Mouse (Mus musculus) gastrocnemius, adult 2 months (tissue): ENCODE results near the gene Ptpn18. TPM values are rescaled to one million over a fixed set of nuclear protein-coding genes. Genes with fewer than 3 reads are reported as not detected.
"Not testable (repeated sequence)": the region's sequence is repeated elsewhere in the genome, so short reads cannot be mapped to it uniquely, and the experiment has no call there.

Experiments used
- DNase-seq: peaks from one replicate; pipeline ENCODE4 v3.0.0; 2022
- H3K27ac ChIP-seq: fragments of 200-600 bp; 2 replicates; pipeline ENCODE4 v1.8.1; 2022; ENCODE audit warnings: mild to moderate bottlenecking
- H3K4me3 ChIP-seq: fragments of 200-600 bp; 2 replicates; pipeline ENCODE4 v1.8.1; 2022; ENCODE audit warnings: mild to moderate bottlenecking, moderate library complexity
- CTCF ChIP-seq: fragments of 200-600 bp; IDR thresholded peaks from 2 replicates; pipeline ENCODE4 v1.8.1; 2022; ENCODE audit warnings: antibody characterized with exemption, mild to moderate bottlenecking, moderate library complexity
- intact Hi-C: fragments of 180-260 bp; cut with DNase I; formaldehyde crosslinking; loops from one replicate; pipeline ENCODE4 v1.15.1; 2025
- microRNA-seq: library from miRNA; unstranded; fragments of <30 nt; microRNA quantifications from one replicate; pipeline ENCODE4 v1.2.0, GENCODE M21; 2021
- total RNA-seq, 2 experiments: library from RNA; stranded (reverse); gene quantifications; 2 replicates each; pipeline ENCODE4 v1.2.3; 2021

The Ptpn18 gene
- total RNA-seq, 2 experiments from 2014 or later, result 1.8 to 2.3 TPM

DNA sequence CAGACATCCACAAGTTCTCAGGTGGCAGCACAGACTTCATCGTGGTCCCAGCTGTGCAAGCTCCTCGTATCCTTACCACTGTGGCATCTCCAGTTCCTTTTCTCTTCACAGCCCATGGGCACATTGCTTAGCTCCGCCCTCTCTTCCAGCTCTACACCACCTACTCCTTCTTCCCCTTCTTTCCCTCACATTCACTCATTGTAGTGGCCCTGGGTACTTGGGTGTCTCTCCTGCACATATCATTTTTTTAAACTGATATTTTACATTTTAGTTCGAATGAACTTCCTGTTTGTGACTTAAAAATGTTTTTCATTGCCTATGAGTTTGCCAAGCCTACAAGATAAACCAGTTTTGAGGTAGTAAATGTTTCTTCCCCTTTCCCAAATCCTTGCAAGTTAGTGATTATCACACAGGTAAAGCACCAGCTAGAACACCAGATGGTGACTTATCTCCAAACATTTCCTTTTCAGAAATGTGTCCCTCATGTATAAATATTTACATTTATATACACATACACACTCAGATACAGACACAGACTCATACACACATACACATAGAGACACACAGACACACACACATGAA is 46.5 kb downstream of the Ptpn18 start:
- TF ChIP-seq CTCF, result no peak
- H3K4me3 ChIP-seq, result no peak overlapping the region
- intact Hi-C loops, result no loop called here
- H3K27ac ChIP-seq, result no peak overlapping the region
- no peak for DNase-seq

DNA sequence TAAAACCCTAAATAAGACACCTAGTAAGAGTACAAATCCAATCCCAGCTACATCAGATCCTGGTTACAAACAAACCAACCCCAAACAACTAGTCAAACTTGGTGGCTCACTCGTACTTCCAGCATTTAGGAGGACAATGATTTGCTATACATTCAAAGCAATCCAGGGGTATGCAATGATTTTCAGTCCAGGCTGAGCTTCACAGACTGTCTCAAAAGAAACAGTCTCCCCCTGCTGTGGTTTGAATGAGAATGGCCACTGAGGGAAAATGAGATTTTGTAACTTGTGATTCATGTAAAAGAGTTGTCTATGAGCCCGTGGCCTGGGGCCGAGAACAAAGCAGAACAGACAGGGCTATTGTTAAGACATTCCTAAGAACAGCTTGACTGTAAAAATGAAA is 48.4 kb downstream of the Ptpn18 start:
- Histone ChIP-seq H3K4me3 (no peak overlapping the region), H3K27ac (no peak overlapping the region)
- intact Hi-C loops, result no loop called here
- DNase-seq, result no peak
- TF ChIP-seq CTCF, result no peak

DNA sequence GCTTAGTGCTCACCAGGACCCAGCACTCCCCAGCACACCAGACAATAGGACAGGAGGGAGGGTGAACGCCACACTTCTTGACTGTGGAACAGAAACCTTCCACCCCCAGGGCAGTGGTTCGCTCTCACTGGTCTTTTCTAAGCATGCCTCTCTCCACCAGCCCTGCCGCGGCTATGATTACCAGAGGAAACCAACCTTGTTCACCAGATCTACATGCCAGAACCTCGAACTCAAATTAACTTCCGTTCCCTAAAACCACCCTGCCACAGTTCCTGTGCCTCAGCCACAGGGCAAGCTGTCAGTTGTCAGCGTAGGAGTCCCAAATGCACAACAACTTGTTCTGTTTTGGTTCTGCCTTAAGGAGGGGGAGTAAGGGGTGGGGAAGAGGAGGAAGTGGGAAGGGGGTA is 51.0 kb downstream of the Ptpn18 start:
- DNase-seq, result no peak
- intact Hi-C loops, result no loop called here
- no peak for TF ChIP-seq CTCF
- H3K27ac ChIP-seq, result no peak overlapping the region
- H3K4me3 ChIP-seq, result peak overlapping the region; percentile 38

DNA sequence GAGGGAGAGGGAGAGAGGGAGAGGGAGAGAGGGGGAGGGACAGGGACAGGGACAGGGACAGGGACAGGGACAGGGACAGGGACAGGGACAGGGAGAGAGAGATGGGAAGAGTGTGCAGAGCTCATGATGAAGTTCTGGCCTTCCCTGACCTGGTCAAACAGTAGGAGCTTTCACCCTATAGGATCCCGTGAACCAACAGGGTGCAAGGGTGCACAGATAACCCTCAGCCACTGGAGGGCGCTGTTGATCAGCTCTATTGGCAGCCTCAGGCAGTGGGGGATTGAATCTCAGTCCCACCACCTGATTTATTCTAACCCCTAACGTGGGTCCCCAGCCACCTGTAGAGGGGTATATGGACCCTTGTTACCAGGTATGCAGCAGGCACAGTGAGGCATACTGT is 51.5 kb downstream of the Ptpn18 start:
- intact Hi-C loops, result no loop called here
- Histone ChIP-seq H3K27ac (no peak overlapping the region), H3K4me3 (no peak overlapping the region)
- peak; percentile 35 for DNase-seq
- peak; percentile 57 for TF ChIP-seq CTCF

DNA sequence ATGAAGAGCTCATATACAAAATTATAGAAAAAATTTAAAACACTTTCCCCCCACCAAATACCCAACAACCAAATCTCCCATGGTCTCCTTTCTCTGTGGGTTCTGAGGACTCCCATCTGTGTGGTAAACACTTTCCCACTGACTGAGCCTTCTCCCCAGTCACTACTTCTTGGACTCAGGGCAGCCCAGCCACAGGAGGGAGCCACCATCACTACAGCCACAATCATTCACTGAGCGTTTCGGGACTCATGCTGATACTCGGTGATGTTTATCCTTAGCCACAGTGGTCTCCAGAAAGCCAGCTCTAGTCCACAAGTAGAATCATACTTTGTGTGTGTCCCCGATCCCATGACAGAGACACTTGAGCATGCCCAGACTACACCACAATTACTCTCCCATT is 53.5 kb downstream of the Ptpn18 start:
- DNase-seq, result no peak
- Histone ChIP-seq H3K4me3 (no peak overlapping the region), H3K27ac (no peak overlapping the region)
- no peak for TF ChIP-seq CTCF
- intact Hi-C loops, result no loop called here

DNA sequence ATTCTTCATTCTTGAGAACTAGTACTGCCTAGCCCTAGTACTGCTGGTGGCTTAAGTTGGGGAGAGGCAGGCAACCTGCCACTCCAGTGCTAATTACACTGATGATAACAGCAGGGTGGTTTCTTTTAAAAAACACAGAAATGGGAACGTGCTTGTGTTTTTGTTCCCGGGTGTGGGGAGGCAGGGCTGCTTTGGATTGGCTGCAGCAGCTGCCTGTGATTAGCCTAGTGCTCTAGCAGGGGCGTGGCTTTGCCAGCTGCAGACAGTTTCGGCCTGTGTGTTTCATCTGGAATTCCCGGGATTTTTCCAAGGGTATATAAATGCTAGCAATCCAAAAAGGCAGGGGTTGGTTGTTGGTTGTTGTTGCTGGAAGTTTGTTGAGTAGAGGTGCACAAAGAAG is 57.0 kb downstream of the Ptpn18 start:
- no peak overlapping the region for H3K4me3 ChIP-seq
- intact Hi-C loops, result no loop called here
- no peak for DNase-seq
- H3K27ac ChIP-seq, result no peak overlapping the region
- no peak for TF ChIP-seq CTCF

DNA sequence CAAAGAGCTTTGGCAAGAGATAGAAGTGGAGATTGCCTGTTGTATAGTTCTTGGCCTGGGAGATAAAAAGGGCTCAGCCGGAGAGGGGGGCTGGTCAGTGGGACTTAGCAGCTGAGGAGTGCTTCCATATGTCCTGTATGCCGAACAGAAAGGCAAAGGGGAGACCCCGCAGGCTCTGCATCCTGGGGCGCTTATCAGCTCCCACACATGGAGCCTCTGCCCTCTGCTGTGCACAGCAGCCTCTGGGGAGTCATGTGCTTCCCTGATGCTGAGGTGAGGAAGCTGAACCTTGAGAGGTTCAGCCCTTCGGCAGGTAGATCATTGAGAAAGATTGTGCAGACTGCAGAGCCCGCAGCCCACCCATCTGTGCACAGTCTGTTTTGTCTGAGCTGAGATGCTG is 57.7 kb downstream of the Ptpn18 start:
- intact Hi-C loops, H3K4me3 ChIP-seq, H3K27ac ChIP-seq, DNase-seq: not testable (repeated sequence)

DNA sequence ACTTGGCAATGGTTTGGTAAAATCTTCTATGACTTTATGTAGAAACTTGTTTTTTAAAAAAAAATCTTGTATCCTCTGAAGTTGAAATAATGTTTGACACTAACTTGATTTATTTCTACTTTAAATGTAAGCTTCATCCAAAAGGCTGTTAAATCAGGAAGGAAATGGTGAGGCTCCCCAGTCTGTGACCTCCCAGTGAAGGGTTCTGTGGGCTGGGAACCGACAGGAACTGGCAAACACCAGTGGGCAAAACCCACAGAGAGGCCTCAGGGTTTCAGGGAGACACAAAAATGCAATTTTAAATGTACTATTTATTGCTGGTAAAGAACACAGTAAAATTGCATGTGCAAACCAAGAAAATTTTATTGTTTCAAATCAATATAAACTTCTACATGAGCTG is 58.2 kb downstream of the Ptpn18 start:
- intact Hi-C loops, H3K4me3 ChIP-seq, DNase-seq, H3K27ac ChIP-seq: not testable (repeated sequence)

DNA sequence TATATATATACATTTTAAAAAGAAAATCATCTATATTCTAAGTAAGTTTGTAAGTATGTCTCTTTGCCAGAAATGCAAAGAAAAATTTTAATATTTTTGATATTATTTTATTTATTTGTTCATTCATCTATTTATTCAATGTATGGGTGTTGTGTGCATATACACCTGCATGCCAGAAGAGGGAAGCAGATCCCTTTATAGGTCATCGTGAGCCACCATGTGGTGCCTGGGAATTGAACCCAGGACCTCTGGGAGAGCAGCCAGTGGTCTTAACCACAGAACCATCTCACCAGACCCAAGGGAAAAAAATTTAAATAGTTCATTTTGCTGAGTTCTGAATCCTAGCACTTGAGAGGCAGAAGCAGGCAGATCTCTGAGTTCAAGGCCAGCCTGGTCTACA is 58.7 kb downstream of the Ptpn18 start:
- H3K4me3 ChIP-seq, result no peak overlapping the region
- DNase-seq, result no peak
- intact Hi-C loops, result no loop called here

DNA sequence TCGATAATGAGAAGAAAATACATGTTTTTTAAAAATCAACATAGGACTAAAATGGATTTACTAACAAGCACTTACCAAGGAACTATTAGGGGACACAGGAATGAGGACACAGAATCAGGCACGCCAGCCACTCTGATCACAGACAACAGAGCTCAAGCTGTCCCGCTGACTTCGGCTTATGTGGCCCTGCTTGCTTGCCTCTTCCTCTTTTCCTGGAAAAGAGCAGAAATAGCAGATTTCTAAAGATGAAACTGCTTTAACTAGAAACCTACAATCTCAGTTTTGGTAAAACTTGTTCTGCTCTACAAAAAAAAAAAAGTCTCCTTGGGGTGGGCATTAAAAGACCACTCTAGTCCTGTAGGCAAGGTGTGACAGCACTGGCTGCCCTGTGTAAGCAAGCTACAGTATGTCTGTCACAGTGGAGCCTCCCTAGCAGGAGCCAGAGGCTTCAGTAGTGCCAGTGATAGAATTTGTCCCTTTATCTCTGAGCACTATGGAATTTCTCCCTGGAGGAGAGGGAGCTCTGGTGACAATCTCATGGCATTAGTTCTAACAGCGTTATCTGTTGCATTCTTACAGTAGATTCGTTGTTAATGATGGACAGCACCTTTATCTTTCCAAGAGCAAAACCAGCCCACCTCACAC is 62.8 kb downstream of the Ptpn18 start:
- DNase-seq, result no peak
- TF ChIP-seq CTCF, result no peak
- intact Hi-C loops, result no loop called here
- Histone ChIP-seq H3K4me3 (no peak overlapping the region), H3K27ac (no peak overlapping the region)

More for the DNA sequence above, 58.7 kb downstream of the Ptpn18 start:
- H3K27ac ChIP-seq, result no peak overlapping the region
- 0 out of 2 replicates have a peak, but pooled peaks have one; percentile 6 for TF ChIP-seq CTCF

DNA sequence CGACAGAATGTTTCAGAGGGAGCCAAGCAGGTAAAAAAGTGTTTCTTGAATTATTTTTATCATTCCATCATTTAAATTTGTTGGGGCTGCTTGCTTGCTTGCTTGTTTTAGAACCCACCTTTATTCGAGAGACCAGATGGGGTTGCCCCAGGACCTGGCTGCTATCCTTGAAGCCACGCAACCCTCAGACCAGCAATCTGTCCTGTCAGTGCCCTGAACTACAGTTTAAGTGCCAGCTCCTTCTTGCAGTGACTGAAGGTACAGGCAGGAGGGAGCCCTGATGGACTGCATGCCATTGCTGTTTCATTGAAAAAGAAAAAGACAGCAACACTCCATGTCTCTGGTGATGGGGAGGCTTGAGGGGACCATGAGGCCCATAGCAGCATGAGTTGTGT is 63.3 kb downstream of the Ptpn18 start:
- no peak overlapping the region for H3K27ac ChIP-seq
- intact Hi-C loops, result no loop called here
- no peak for TF ChIP-seq CTCF
- DNase-seq, result no peak
- H3K4me3 ChIP-seq, result no peak overlapping the region

DNA sequence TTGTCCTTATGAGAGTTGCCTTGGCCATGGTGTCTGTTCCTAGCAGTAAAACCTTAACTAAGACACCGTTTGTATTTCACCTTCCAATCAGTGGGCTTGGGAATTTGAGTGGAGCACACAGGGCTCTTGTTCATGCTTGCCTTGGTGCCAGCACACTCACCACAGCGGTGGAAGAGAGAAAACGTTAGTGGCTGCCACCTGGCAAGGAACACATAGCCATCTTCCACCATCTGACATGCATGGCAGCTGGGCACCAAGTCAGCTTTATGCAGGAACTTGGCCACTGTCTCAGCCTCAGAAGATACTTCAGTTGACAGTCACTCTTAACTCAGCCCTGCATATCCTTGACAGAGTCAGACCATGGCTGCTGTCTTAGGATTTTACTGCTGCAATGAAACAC is 64.1 kb downstream of the Ptpn18 start:
- no peak for TF ChIP-seq CTCF
- Histone ChIP-seq H3K27ac (no peak overlapping the region), H3K4me3 (no peak overlapping the region)
- DNase-seq, result no peak
- intact Hi-C loops, result no loop called here

Small RNA genes lying within 50 kb of the gene (microRNA-seq; reads per million reads assigned to microRNA genes)
- not detected for gene Mir5103

Other genes with a start within 250 kb of the Ptpn18 start
- 10 to 100 TPM; 10.8 to 13.6 TPM for gene Ccdc115, start 20.1 kb upstream of the Ptpn18 start, total RNA-seq
- gene Imp4, start 19.9 kb upstream of the Ptpn18 start, total RNA-seq, result 10 to 100 TPM in 1 of 2 experiments, 1 to 10 TPM in 1; 8.7 to 14.0 TPM
- gene Prss39, start 38.6 kb downstream of the Ptpn18 start, total RNA-seq, result not detected
- gene Cfc1, start 75.9 kb downstream of the Ptpn18 start, total RNA-seq, result not detected
- gene Prss40, start 101.2 kb downstream of the Ptpn18 start, total RNA-seq, result not detected
- gene Amer3, start 119.9 kb downstream of the Ptpn18 start, total RNA-seq, result not detected